Mouse (Mus musculus): Measurements from ENCODE around the gene Mllt6.
"Not testable (repeated sequence)": the region's sequence is repeated elsewhere in the genome, so short reads cannot be mapped to it uniquely, and the experiment has no call there.

The Mllt6 gene

GRCm38 (mm10) chr11:97714784-97715760 is 51.9 kb downstream of the Mllt6 start:
- no peak for DNase-seq (ENCODE audit: low read depth, low spot score)

- no peak for DNase-seq (ENCODE audit: low read depth, low spot score)
Measured at GRCm38 (mm10) chr11:97716021-97716420, 52.8 kb downstream of the Mllt6 start.

- no peak for DNase-seq (ENCODE audit: low read depth, low spot score)
Measured at GRCm38 (mm10) chr11:97717369-97718280, 54.4 kb downstream of the Mllt6 start.

- DNase-seq (ENCODE audit: low read depth, low spot score), result no peak
Measured at GRCm38 (mm10) chr11:97718281-97718860, 55.2 kb downstream of the Mllt6 start.

- no peak for DNase-seq (ENCODE audit: low read depth, low spot score)
Measured at GRCm38 (mm10) chr11:97719041-97719440, 55.8 kb downstream of the Mllt6 start.

- no peak for DNase-seq (ENCODE audit: low read depth, low spot score)
Measured at GRCm38 (mm10) chr11:97721338-97721737, 58.1 kb downstream of the Mllt6 start.

GRCm38 (mm10) chr11:97723709-97724108 is 60.5 kb downstream of the Mllt6 start:
- DNase-seq (ENCODE audit: low read depth, low spot score), result no peak

GRCm38 (mm10) chr11:97728311-97728710 is 65.1 kb downstream of the Mllt6 start:
- no peak for DNase-seq (ENCODE audit: low read depth, low spot score)

- DNase-seq (ENCODE audit: low read depth, low spot score), result no peak
Measured at GRCm38 (mm10) chr11:97728730-97729129, 65.5 kb downstream of the Mllt6 start.

- DNase-seq (ENCODE audit: low read depth, low spot score), result no peak
Measured at GRCm38 (mm10) chr11:97733689-97734088, 70.5 kb downstream of the Mllt6 start.

GRCm38 (mm10) chr11:97734810-97735209 is 71.6 kb downstream of the Mllt6 start:
- DNase-seq (ENCODE audit: low read depth, low spot score), result not testable (repeated sequence)
